Comparison of ENCODE assay signal across 9 mouse cellular contexts in the genomic region with DNA sequence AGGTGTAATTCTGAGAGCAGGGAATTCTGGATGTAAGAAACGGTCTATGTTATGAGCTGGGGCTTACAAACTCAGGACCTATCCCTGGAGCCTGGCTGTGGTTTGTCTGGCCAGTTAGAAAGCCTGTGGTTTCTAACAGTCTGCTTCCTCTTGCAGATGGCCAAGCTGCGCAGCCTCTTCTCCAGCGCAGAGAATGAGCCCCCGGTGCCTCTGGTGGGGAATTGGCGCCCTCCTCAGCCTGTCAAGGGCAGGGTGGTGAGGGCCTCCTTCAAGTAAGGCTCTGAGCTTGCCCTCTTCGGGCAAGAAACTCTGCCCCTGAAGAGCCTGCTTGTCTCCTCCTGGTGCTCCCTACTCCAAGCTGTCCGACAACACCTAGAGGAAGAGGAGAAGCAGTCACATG. TPM values are rescaled to one million over a fixed set of nuclear protein-coding genes. Genes with fewer than 3 reads are reported as not detected.
DNase-seq lines count a peak whose midpoint lies in the region; ATAC-seq lines count a peak whose summit lies in the region.
"Had no signal": no experiment of that assay in that cellular context is flagged by ENCODE, and none has a peak within 500 bp of the region (broad histone marks: within the 10 kb centered on the region; RNA-seq: fewer than 3 reads in every experiment).

No protein-coding gene starts in this region.

- H3K9ac ChIP-seq in kidney, embryonic 14.5 days (ENCODE audit: low read depth, low read length) = no peak overlapping the region
- H3K9ac ChIP-seq in forebrain, embryonic 14.5 days (ENCODE audit: low read length) = no peak overlapping the region

- no peaks in the 10 kb centered on the region for H3K4me1 ChIP-seq in kidney, embryonic 14.5 days (ENCODE audit: control insufficient read depth, insufficient read depth, low read length)
- no peaks in the 10 kb centered on the region for H3K4me1 ChIP-seq in forebrain, embryonic 14.5 days (ENCODE audit: control insufficient read depth, insufficient read depth, low read length)

- no peak for ATAC-seq in kidney, embryonic 14.5 days (ENCODE audit: low FRiP score, low TSS enrichment)
- peak; percentile 85 for ATAC-seq in common myeloid progenitor, adult 5-6 weeks (replicated peaks; ENCODE audit: low read depth, poor library complexity, severe bottlenecking)
- peak; percentile 69 for ATAC-seq in megakaryocyte, adult 5-6 weeks (ENCODE audit: poor library complexity, severe bottlenecking)
- ATAC-seq in forebrain, embryonic 14.5 days = no peak

- H3K9me3 ChIP-seq in kidney, embryonic 14.5 days (ENCODE audit: control insufficient read depth, low read length) = no peaks in the 10 kb centered on the region
- no peaks in the 10 kb centered on the region for H3K9me3 ChIP-seq in forebrain, embryonic 14.5 days (replicated peaks; ENCODE audit: control insufficient read depth, low read length)

- WGBS in kidney, embryonic 14.5 days = 55% methylated on average over 7 of the region's 7 CpGs
- 46% methylated on average over 7 of the region's 7 CpGs for WGBS in forebrain, embryonic 14.5 days

- H3K4me3 ChIP-seq in kidney, embryonic 14.5 days (ENCODE audit: low read length) = no peak overlapping the region
- H3K4me3 ChIP-seq in forebrain, embryonic 14.5 days (ENCODE audit: low read depth, low read length) = no peak overlapping the region

- H3K27ac ChIP-seq in kidney, embryonic 14.5 days (ENCODE audit: low read depth, low read length) = no peak overlapping the region
- no peak overlapping the region for H3K27ac ChIP-seq in forebrain, embryonic 14.5 days (ENCODE audit: low read depth, low read length)

- H3K27me3 ChIP-seq in kidney, embryonic 14.5 days (ENCODE audit: control insufficient read depth, insufficient read depth, low read length) = no peaks in the 10 kb centered on the region
- no peaks in the 10 kb centered on the region for H3K27me3 ChIP-seq in forebrain, embryonic 14.5 days (replicated peaks; ENCODE audit: control insufficient read depth, insufficient read depth, low read length)

- no peak overlapping the region for H3K4me2 ChIP-seq in kidney, embryonic 14.5 days (replicated peaks; ENCODE audit: low read depth, low read length)
- no peak overlapping the region for H3K4me2 ChIP-seq in forebrain, embryonic 14.5 days (ENCODE audit: low read length)

- peak; percentile 26 for DNase-seq in kidney, adult 11 months
- DNase-seq in B cell, adult 2 months = peak; percentile 43 to 46
- DNase-seq in frontal cortex, postnatal 10 days (ENCODE audit: low spot score in 2 of 2) = no peak
- no peak for DNase-seq in forebrain, embryonic 14.5 days (ENCODE audit: low spot score)
- DNase-seq in layer of hippocampus, adult 11-12 months (ENCODE audit: low spot score) = no peak
- DNase-seq: cerebellum, adult 9-10 months had no signal

- no peaks in the 10 kb centered on the region for H3K36me3 ChIP-seq in kidney, embryonic 14.5 days (ENCODE audit: control insufficient read depth, insufficient read depth, low read length)
- no peaks in the 10 kb centered on the region for H3K36me3 ChIP-seq in forebrain, embryonic 14.5 days (ENCODE audit: control insufficient read depth, insufficient read depth, low read length)

RNA-seq across cellular contexts. Expression of a gene that starts 8.1 kb away (rescaled TPM):
- polyA plus RNA-seq in kidney, embryonic 14.5 days (2014; fragmentation: Nextera tagmentation; extraction: Ambion mirVana) = 26.7 and 26.8 TPM in 2 replicates
- total RNA-seq in common myeloid progenitor, adult 5-6 weeks (2017) = 6.7 and 7.7 TPM in 2 replicates
- 0.64 TPM in 1 of 2 replicates, not detected in the other for total RNA-seq in megakaryocyte, adult 5-6 weeks (2015)
- 0.07 TPM in 1 of 2 replicates, not detected in the other for total RNA-seq in megakaryocyte, adult 5-6 weeks (2017)
- polyA plus RNA-seq in forebrain, embryonic 14.5 days (2014; fragmentation: Nextera tagmentation; extraction: Ambion mirVana) = 1.1 and 1.5 TPM in 2 replicates

RNA-seq across cellular contexts. Expression of a gene that starts 14.7 kb away (rescaled TPM):
- 31.0 and 38.2 TPM in 2 replicates for polyA plus RNA-seq in kidney, embryonic 14.5 days (2014; fragmentation: Nextera tagmentation; extraction: Ambion mirVana)
- total RNA-seq in common myeloid progenitor, adult 5-6 weeks (2017) = 593 and 613 TPM in 2 replicates
- total RNA-seq in megakaryocyte, adult 5-6 weeks (2015) = 31.5 and 53.6 TPM in 2 replicates
- 25.5 and 51.5 TPM in 2 replicates for total RNA-seq in megakaryocyte, adult 5-6 weeks (2017)
- polyA plus RNA-seq in forebrain, embryonic 14.5 days (2014; fragmentation: Nextera tagmentation; extraction: Ambion mirVana) = 22.1 and 25.5 TPM in 2 replicates

Comparison
In these comparisons a context has a peak if more than half of its experiments do, and no peak if none do; other contexts are left out.
1. DNase-seq: peak in kidney, adult 11 months (single experiment) and B cell, adult 2 months (2 of 2); none in frontal cortex, postnatal 10 days (0 of 2), forebrain, embryonic 14.5 days (single experiment) and layer of hippocampus, adult 11-12 months (single experiment).
2. ATAC-seq: peak in common myeloid progenitor, adult 5-6 weeks (single experiment) and megakaryocyte, adult 5-6 weeks (single experiment); none in kidney, embryonic 14.5 days (single experiment) and forebrain, embryonic 14.5 days (single experiment).
3. RNA of a gene that starts 14.7 kb away (total RNA-seq): 593 to 613 TPM in common myeloid progenitor, adult 5-6 weeks; 25.5 to 53.6 TPM in megakaryocyte, adult 5-6 weeks; every median in the first group is over 10 times any median in the second.